Mouse (Mus musculus): ENCODE measurements around the gene Vill. TPM values are rescaled to one million over a fixed set of nuclear protein-coding genes. Genes with fewer than 3 reads are reported as not detected.

The Vill gene
- polyA plus RNA-seq, 1 experiment from 2014 or later: 6.9 TPM

DNA sequence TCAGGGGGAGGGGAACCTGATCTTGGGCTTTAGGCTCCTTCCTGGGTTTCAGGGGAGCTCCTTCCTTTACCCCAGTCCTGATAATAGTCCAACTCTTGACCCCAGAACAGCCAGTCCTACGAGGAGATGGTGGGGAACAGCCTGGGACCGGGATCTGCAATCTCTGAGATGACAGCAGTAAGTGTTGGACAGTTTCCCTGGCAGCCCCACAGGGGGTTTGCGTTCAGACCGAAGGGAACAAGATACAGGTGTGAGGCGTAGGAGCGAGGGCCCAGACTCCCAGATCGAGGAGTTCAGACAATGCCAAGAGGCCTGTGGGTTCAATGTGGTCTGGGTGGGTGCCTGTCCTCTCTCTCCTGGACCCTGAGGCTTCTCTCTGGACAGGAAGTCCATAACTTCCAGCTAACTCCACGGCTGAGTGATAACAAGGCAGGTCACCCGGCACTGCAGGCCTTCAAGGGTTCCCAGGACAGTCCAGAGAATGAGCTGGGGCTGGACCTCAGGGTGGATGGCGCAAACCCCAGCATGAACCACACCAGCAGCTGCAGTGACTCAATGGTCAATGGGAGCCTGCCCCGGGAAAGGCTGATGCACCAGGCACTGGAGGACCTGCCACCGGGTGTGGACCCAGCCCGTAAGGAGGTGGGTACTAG lies 17.7 kb downstream of the Vill start:
- no peak for ATAC-seq (ENCODE audit: low FRiP score)
- 88% methylated on average over 13 of the region's 13 CpGs for WGBS
- Histone ChIP-seq H3K27ac (no peak overlapping the region), H3K36me3 (replicated peaks) (0 out of 2 replicates have a peak, but pooled peaks cover 3% of the 10 kb centered on the region), H3K4me3 (replicated peaks) (no peak overlapping the region), H3K9me3 (no peaks in the 10 kb centered on the region), H3K4me1 (0 out of 2 replicates have a peak, but pooled peaks cover 2% of the 10 kb centered on the region), H3K27me3 (no peaks in the 10 kb centered on the region; the same call in 1 of the 2 replicates), H3K9ac (no peak overlapping the region), H3K4me2 (no peak overlapping the region)

DNA sequence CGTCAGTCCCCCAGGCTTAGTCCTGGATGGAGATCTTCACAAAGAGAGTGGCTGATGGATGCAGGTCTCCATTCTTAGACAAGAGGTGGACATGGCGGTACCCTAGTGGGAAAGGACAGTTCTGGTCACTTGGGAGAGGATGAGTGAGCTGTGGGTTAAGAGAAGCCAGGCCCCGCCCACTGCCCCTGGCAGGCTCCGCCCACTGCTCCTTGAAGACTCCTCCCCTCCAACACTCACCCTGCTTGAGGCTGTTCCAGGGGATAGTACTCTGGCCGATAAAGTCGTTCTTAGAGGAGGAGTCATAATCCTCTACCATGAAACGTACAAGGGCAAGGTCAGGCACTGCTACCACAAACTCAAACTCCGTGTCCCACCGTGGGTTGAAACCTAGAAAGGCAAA lies 19.2 kb downstream of the Vill start:
- H3K27me3 ChIP-seq: no peaks in the 10 kb centered on the region
- 0 out of 2 replicates have a peak, but pooled peaks cover 3% of the 10 kb centered on the region for H3K36me3 ChIP-seq (replicated peaks)
- no peaks in the 10 kb centered on the region for H3K9me3 ChIP-seq
- H3K4me3 ChIP-seq (replicated peaks): no peak overlapping the region
- ATAC-seq (ENCODE audit: low FRiP score): no peak
- H3K4me1 ChIP-seq: 0 out of 2 replicates have a peak, but pooled peaks cover 2% of the 10 kb centered on the region
- H3K4me2 ChIP-seq: no peak overlapping the region
- H3K9ac ChIP-seq: no peak overlapping the region
- 83% methylated on average over 9 of the region's 9 CpGs for WGBS
- H3K27ac ChIP-seq: no peak overlapping the region

DNA sequence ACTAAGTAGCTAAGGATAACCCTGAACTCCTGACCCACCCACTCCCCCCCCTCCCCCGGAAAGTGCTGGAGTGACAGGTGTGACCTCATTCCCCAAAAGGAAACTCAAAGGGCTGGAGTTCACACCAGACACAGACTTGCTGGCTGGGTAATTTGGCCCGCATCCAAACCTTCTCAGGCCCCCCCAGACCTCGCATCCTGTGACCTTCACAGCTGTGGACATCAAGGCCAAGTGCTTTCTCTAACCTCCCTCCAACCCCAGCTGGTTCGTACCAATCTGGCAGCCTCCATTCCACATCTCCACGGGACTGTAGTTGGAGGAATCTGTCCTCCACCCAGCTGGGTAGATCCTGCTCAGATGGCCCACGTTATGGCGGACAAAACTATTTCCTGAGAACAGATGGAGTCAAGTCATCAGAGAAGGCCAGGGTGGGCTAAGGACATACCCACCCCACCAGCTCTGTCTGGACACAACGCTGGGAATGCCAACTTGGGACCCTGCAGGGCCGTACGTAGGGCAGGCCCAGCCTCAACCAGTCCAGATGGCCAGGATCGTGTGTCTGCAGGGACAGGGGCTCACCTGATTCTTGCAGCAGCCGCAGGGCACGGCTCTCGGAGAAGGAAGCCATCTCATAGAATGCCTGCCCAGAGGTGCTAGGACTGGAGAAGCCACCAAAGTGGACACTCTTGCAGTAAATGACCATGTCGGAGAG lies 20.8 kb downstream of the Vill start:
- Histone ChIP-seq H3K27me3 (no peaks in the 10 kb centered on the region), H3K9me3 (no peaks in the 10 kb centered on the region), H3K4me1 (no peaks in the 10 kb centered on the region), H3K27ac (no peak overlapping the region), H3K4me2 (no peak overlapping the region), H3K36me3 (replicated peaks) (0 out of 2 replicates have a peak, but pooled peaks cover 3% of the 10 kb centered on the region), H3K4me3 (replicated peaks) (no peak overlapping the region), H3K9ac (no peak overlapping the region)
- WGBS: 86% methylated on average over 15 of the region's 15 CpGs
- no peak for ATAC-seq (ENCODE audit: low FRiP score)

DNA sequence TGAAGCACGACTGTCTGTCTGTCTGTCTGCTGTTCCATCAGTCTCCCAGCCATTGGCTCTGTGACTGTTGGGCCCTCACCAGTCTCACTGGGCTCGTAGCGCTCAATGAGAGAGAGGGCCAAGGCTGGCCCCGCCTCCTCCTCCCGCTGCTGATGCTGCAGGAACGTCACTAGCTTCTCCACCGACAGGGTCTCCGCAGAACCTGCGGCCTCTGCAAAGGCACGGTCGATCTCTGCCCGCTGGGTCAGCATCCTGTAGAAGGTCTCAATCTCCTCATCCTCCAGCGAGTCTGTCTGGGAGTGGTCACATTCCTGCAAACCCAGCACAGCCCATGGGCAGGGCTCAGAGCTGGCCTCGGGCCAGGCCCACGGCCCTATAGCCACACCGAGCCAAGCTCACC lies 23.1 kb downstream of the Vill start:
- no peak for ATAC-seq (ENCODE audit: low FRiP score)
- whole genome bisulfite sequencing: 80% methylated on average over 16 of the region's 16 CpGs

DNA sequence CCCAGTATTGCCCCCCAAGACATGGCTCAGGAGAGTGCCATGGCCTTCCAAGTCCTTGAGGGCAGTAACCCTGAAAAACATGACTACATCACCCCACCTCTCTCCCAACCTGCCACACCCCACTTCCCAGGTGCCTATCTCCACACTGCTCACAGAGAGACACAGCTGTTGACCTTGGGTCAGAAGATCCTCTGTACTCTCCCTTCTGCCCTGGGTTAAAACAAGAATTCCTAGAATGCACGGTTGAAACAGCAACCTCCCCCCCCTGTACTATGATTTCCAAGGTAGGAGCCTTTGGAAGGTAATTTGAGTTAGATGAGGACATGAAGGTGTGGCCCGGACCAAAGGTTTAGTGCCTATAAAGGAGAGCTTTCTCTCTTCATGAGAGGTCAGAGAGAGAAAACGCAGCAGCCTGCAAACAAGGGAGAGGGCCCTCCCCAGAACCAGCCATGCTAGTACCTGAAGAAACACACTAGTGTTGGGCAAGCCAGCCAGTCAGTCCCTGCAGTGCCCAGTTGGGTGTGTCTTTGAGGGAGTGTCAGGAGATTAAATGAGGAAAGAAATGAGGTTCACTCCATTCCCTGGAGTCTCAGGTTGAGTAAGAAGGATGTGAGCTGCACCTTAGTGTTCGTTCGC lies 27.6 kb downstream of the Vill start:
- no peak overlapping the region for H3K4me2 ChIP-seq
- H3K9ac ChIP-seq: no peak overlapping the region
- 85% methylated on average over 5 of the region's 5 CpGs for whole genome bisulfite sequencing
- no peak overlapping the region for H3K27ac ChIP-seq
- no peak overlapping the region for H3K4me3 ChIP-seq (replicated peaks)
- H3K27me3 ChIP-seq: 0 out of 2 replicates have a peak, but pooled peaks cover under 1% of the 10 kb centered on the region
- ATAC-seq (ENCODE audit: low FRiP score): no peak
- no peaks in the 10 kb centered on the region for H3K9me3 ChIP-seq
- H3K36me3 ChIP-seq (replicated peaks): no peaks in the 10 kb centered on the region
- peaks cover 16% of the 10 kb centered on the region for H3K4me1 ChIP-seq

More for the DNA sequence above, 23.1 kb downstream of the Vill start:
- H3K9me3 ChIP-seq: no peaks in the 10 kb centered on the region
- H3K4me1 ChIP-seq: no peaks in the 10 kb centered on the region
- no peak overlapping the region for H3K4me2 ChIP-seq
- H3K4me3 ChIP-seq (replicated peaks): no peak overlapping the region
- 0 out of 2 replicates have a peak, but pooled peaks cover 3% of the 10 kb centered on the region for H3K36me3 ChIP-seq (replicated peaks)
- H3K27me3 ChIP-seq: no peaks in the 10 kb centered on the region
- no peak overlapping the region for H3K27ac ChIP-seq
- no peak overlapping the region for H3K9ac ChIP-seq

DNA sequence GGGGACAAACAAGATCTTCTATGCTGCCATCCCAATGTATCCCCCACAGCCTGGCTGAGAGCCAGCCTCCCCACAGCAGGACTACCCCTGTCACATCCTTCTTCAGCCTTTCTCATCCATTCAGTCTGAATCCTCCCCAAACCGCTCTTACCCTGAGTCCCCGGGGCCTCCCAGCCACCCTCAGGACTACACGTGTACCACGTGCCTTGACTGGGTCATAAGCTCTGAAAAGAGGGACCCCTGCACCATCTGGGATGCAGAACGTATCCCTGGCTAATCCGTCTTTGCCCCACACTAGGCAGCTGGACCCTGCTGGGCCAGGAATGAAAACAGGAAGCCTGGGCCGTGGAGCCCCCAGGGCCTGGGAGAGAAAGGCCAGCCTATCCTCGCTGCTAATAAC lies 29.5 kb downstream of the Vill start:
- Histone ChIP-seq H3K36me3 (replicated peaks) (no peaks in the 10 kb centered on the region), H3K27me3 (peaks cover 9% of the 10 kb centered on the region; the same call in 1 of the 2 replicates), H3K4me3 (replicated peaks) (no peak overlapping the region), H3K4me2 (0 out of 2 replicates have a peak overlapping the region, but pooled peaks have one; percentile 2), H3K4me1 (peaks cover 25% of the 10 kb centered on the region), H3K9me3 (no peaks in the 10 kb centered on the region), H3K27ac (peak overlapping the region; percentile 75), H3K9ac (peak overlapping the region; percentile 17; the same call in 1 of the 2 replicates)
- peak; percentile 80 for ATAC-seq (ENCODE audit: low FRiP score)
- WGBS: 2% methylated on average over 8 of the region's 8 CpGs

DNA sequence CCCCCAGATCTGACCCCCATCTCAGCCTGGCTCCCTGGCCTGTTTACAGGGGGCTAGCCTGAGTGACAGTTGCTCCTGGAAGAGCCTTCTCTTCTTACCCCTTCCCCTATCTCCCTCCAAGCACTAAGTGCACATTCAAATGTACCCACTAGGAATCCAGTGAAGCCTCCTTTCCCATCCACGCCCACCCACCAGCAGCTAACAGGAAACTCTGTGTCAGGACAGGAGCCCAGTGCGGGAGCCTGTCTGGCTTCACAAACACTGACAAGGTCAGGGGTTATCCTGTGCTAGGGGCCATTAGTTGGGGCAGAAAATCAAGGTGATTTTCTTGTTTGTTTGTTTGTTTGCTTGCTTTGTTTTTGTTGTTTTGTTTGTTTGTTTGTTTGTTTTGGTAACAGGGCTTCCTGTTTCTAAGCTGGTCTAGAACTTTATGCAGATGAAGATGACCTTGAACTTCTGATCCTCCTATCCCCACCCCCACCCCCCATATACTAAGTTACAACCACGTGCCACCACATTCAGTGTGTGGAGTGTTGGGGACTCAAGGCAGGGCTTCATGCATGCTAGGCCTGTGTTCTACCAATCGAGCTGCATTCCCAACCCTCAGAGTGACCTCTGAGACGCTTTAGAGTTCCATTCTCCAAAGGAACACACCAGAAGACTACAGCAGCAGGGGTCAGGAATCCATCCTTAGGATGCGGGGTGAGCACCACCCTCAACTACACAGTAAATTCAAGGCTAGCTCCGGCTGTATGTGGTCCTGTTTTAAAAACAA lies 30.3 kb downstream of the Vill start:
- Histone ChIP-seq H3K27ac (peak overlapping the region; percentile 75), H3K9ac (0 out of 2 replicates have a peak overlapping the region, but pooled peaks have one; percentile 17), H3K36me3 (replicated peaks) (no peaks in the 10 kb centered on the region), H3K27me3 (peaks cover 16% of the 10 kb centered on the region; the same call in 1 of the 2 replicates), H3K4me2 (no peak overlapping the region), H3K9me3 (no peaks in the 10 kb centered on the region), H3K4me1 (peaks cover 31% of the 10 kb centered on the region), H3K4me3 (replicated peaks) (no peak overlapping the region)
- WGBS: 77% methylated on average over 7 of the region's 7 CpGs
- no peak; the same call in 1 of the 2 replicates for ATAC-seq (ENCODE audit: low FRiP score)

DNA sequence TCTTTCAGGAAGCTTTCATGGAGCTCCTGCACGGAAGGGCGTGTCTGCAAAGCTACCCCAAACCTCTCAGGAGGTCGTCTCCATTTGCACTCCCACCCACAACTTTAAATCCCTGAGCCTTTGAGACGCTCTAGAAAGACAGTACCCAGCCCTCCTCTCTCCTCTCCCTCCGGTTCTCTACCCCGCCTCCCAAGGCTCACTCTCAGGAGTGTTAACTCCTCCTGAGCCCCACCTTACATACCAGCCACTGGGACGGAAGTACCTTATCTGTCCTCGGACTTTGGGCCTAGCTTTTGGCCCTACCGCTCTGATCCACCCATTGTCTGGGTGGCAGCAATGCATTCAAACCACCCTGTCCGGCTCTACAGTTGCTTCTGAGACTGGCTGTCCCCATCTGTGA lies 31.4 kb downstream of the Vill start:
- ATAC-seq (ENCODE audit: low FRiP score): no peak
- Histone ChIP-seq H3K27ac (no peak overlapping the region), H3K36me3 (replicated peaks) (no peaks in the 10 kb centered on the region), H3K4me1 (peaks cover 41% of the 10 kb centered on the region), H3K9me3 (no peaks in the 10 kb centered on the region), H3K4me2 (no peak overlapping the region), H3K9ac (no peak overlapping the region), H3K4me3 (replicated peaks) (no peak overlapping the region), H3K27me3 (peaks cover 23% of the 10 kb centered on the region)
- 84% methylated on average over 10 of the region's 10 CpGs for WGBS

DNA sequence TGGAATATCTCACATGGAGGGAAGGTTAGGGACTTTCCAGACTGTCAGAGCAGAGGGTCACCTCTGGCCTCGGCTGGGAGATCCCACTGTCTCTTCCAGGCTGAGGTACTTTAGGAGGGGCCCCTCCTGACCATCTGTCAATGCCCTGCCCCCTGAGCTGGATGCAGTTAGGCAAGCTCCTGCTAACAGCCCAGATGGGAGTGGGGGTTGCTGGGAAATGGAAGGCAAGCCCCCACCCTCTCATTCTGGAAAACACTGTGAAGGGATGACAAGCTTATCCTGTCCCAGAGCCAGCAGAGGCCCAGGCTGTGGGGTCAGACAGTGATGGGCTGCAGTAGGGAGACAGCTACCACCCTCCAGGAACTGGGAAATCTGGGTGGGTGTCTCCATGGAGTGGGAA lies 33.9 kb downstream of the Vill start:
- Histone ChIP-seq H3K36me3 (replicated peaks) (no peaks in the 10 kb centered on the region), H3K4me3 (replicated peaks) (no peak overlapping the region), H3K4me1 (peaks cover 44% of the 10 kb centered on the region), H3K9me3 (no peaks in the 10 kb centered on the region), H3K27ac (no peak overlapping the region), H3K27me3 (peaks cover 42% of the 10 kb centered on the region), H3K9ac (no peak overlapping the region), H3K4me2 (no peak overlapping the region)
- ATAC-seq (ENCODE audit: low FRiP score): no peak
- WGBS: 71% methylated on average over 1 of the region's 1 CpGs

DNA sequence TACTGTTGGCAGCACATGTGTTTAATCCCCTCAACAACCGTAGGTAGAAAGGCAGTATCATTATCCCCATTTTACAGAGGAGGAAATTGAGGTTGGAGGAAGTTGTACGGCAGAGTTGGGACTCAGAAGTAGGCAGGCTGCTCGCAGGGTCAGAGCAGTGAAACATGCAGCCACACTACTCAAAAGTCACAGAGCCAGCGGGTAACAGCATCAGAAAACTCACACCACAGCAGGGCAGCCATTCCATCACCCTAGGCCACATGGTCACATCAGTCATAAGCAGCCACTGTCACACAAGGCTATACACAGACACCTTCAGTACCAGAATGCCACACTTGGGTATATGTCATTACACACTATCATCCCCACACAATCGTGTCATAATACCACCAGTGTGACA lies 34.7 kb downstream of the Vill start:
- peaks cover 51% of the 10 kb centered on the region for H3K27me3 ChIP-seq
- H3K4me2 ChIP-seq: 0 out of 2 replicates have a peak overlapping the region, but pooled peaks have one; percentile 53
- no peak overlapping the region for H3K27ac ChIP-seq
- no peaks in the 10 kb centered on the region for H3K9me3 ChIP-seq
- H3K4me1 ChIP-seq: peaks cover 44% of the 10 kb centered on the region
- no peaks in the 10 kb centered on the region for H3K36me3 ChIP-seq (replicated peaks)
- ATAC-seq (ENCODE audit: low FRiP score): 0 out of 2 replicates have a peak, but pooled peaks have one; percentile 6
- 88% methylated on average over 5 of the region's 5 CpGs for WGBS
- no peak overlapping the region for H3K9ac ChIP-seq
- H3K4me3 ChIP-seq (replicated peaks): no peak overlapping the region

DNA sequence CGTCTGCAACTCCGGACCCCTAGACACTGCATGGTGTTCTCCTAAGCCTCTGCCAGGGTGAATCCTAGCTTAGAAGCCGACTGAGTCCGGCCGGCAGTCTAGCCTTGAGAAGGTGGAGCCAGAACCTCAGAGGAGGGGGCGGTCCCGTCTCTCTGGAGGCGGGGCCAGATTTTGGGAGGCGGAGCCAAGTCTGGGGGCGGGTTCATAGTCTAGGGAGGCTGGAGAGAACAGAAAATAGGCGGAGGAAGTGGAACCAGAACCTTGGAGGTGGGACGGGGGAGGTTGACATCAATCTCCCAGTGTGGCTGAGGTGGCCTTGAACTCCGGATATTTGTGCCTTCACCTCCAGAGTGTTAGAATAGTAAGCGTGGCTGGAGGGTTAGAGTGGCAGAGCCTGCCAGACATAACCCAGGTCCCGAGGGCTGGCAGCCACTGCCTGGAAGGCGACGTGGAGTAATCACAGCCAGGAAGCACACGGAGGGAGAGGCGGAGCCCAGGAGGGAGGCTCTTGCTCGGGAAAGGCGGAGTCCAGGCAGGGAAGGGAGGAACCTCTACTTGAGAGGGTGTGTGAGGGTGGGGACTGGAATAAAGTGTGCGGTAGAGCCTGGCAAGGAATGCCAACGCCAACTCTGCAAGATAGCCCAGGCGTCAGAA lies 35.7 kb downstream of the Vill start:
- WGBS: 2% methylated on average over 24 of the region's 24 CpGs
- Histone ChIP-seq H3K9ac (no peak overlapping the region), H3K27ac (no peak overlapping the region), H3K9me3 (no peaks in the 10 kb centered on the region), H3K4me3 (replicated peaks) (peak overlapping the region; percentile 32), H3K27me3 (peaks cover 61% of the 10 kb centered on the region), H3K36me3 (replicated peaks) (no peaks in the 10 kb centered on the region), H3K4me1 (peaks cover 47% of the 10 kb centered on the region), H3K4me2 (peak overlapping the region; percentile 53)
- ATAC-seq (ENCODE audit: low FRiP score): peak; percentile 67
